Mouse (Mus musculus): ENCODE results near the gene Gm10354. TPM values are rescaled to one million over a fixed set of nuclear protein-coding genes. Genes with fewer than 3 reads are reported as not detected.
"Not testable (repeated sequence)": the region's sequence is repeated elsewhere in the genome, so short reads cannot be mapped to it uniquely, and the experiment has no call there.

The Gm10354 gene
- total RNA-seq, 2 experiments from 2014 or later, result not detected

DNA sequence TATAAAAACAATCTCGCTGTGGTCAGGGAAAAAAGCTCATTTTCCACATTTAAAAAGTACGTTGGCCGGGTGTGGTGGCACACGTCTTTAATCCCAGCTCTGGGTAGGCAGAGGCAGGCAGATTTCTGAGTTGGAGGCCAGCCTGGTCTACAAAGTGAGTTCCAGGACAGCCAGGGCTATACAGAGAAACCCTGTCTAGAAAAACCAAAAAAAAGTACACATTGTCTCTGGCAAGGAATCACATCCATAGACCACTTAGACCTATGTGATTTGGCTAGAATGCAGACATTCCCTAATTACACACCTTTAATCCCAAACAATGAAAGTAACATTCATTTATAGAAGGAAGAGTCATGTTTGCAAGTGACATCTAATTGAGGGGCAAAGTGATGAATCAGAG lies 17.2 kb downstream of the Gm10354 start:
- intact Hi-C loops (cut with DNase I); DNase-seq (ENCODE audit: low spot score): not testable (repeated sequence)

- DNase-seq (ENCODE audit: low spot score); intact Hi-C loops (cut with DNase I): not testable (repeated sequence)
Measured at GRCm38 (mm10) chr5:14955928-14956706, 22.6 kb downstream of the Gm10354 start.

- DNase-seq (ENCODE audit: low spot score); intact Hi-C loops (cut with DNase I): not testable (repeated sequence)
Measured at GRCm38 (mm10) chr5:14953587-14953986, 25.1 kb downstream of the Gm10354 start.

- DNase-seq (ENCODE audit: low spot score); intact Hi-C loops (cut with DNase I): not testable (repeated sequence)
Measured at GRCm38 (mm10) chr5:14952749-14953148, 26.0 kb downstream of the Gm10354 start.

DNA sequence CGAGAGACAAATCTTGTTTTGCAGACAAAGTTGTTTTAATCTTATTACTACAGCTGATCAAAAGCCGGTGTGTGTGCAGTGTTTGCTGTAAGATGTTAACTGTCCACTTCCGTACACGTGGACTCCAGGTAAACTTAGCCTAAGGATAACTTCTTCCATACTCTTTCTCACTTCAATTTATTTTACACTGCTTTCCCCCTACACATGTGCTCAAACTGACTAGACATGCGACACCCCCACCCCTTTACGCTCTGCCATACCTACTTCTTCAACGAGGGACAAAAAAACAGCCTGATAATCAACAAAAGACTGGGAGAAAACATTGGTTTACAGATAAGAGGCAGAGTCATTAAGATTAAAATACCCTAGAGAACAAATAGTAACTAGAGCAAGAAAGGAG lies 26.9 kb downstream of the Gm10354 start:
- intact Hi-C loops (cut with DNase I); DNase-seq (ENCODE audit: low spot score): not testable (repeated sequence)

DNA sequence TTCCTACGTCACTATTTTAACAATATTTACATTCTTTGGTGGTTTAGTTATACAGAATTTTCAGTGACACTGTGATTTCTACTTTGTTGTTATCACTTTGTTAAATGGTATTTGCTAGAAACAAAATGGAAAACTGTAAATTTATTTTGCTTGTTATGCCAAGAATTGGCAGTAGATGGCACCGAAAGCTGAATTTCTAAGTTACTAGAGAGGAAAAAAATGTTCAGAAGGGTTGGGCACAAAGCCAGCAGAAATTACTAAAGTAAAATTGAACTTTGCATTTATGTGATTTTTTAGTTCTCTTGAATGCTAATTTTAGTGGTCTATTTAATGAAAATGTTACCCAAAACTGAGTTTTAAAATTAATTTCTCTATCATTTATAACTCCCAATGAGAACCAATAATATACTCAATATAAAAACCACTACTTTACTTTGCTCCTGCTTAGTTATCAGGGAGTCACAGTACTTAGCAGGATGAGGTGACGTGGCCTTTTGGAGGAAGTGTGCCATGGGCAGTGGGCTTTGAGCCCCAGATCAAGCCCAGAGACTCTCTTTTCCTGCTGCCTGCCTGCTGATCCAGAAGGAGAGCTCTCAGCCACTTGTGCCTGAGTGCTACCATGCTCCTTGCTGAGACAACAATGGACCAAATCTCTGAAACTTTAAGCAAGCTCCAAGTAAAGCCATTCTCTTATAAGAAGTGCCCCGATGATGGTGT lies 31.1 kb downstream of the Gm10354 start:
- DNase-seq (ENCODE audit: low spot score); intact Hi-C loops (cut with DNase I): not testable (repeated sequence)

- DNase-seq (ENCODE audit: low spot score); intact Hi-C loops (cut with DNase I): not testable (repeated sequence)
Measured at GRCm38 (mm10) chr5:14945524-14945923, 33.2 kb downstream of the Gm10354 start.

DNA sequence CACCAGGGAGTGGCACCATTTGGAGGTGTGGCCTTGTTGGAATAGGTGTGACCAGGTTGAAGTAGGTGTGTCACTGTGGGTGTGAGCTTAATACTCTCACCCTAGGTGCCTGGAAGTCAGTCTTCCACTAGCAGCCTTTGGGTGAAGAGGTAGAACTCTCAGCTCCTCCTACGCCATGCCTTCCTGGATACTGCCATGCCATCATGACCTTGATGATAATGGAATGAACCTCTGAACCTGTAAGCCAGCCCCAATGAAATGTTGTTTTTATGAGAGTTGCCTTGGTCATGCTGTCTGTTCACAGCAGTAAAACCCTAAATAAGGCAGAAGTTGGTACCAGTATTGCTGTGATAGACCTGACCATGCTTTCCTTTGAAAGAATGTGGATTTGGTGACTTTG lies 37.7 kb downstream of the Gm10354 start:
- DNase-seq (ENCODE audit: low spot score); intact Hi-C loops (cut with DNase I): not testable (repeated sequence)

GRCm38 (mm10) chr5:14938329-14938728 lies 40.4 kb downstream of the Gm10354 start, which contains the start of gene Speer4e:
Speer4e (minus strand) TSS chr5:14938429.
- DNase-seq (ENCODE audit: low spot score); intact Hi-C loops (cut with DNase I): not testable (repeated sequence)

GRCm38 (mm10) chr5:14933721-14934120 lies 45.0 kb downstream of the Gm10354 start:
- DNase-seq (ENCODE audit: low spot score); intact Hi-C loops (cut with DNase I): not testable (repeated sequence)

DNA sequence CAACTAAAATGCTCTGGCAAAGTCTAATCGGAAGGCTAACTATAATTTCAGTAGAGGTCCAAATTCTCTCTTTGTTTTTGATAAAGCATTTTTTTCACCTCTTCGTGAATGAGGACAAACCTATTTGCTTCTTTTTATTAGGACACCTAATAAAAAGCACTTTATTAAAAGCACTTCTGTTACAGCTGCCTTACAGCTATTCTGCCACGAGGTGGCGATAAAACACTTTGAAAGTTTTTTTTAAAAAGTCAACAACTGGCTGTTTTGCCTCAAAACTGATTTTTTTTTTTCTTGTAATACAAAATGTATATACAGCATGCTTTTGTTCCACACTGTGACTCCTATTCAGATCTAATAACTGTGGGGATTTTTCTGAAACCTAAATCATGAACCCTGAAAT lies 51.7 kb downstream of the Gm10354 start:
- intact Hi-C loops (cut with DNase I), result not testable (repeated sequence)

More for the DNA sequence above, 51.7 kb downstream of the Gm10354 start:
- not testable (repeated sequence) for DNase-seq (ENCODE audit: low spot score)

Other genes starting within 250 kb of the Gm10354 start
- not detected for gene Gm9758, start 64.0 kb downstream of the Gm10354 start, total RNA-seq (2021)
- not detected for gene Speer4e, start 40.5 kb downstream of the Gm10354 start, total RNA-seq (2021)
- not detected for gene Gm17019, start 54.1 kb upstream of the Gm10354 start, total RNA-seq (2021)